Mouse (Mus musculus) heart, embryonic 14.5 days (tissue): Measurements from ENCODE around the gene Gm10837. TPM values are rescaled to one million over a fixed set of nuclear protein-coding genes. Genes with fewer than 3 reads are reported as not detected.
"Not testable (repeated sequence)": the region's sequence is repeated elsewhere in the genome, so short reads cannot be mapped to it uniquely, and the experiment has no call there.

Experiments used
- ATAC-seq: fragments of 200-750 bp; cut with Nextera tagmentation; 2 replicates; pipeline ENCODE4 v1.8.0; 2017; ENCODE audit warnings: low read depth, moderate TSS enrichment; ENCODE audit not compliant: insufficient number of reproducible peaks, insufficient read depth, low FRiP score
- H3K27ac ChIP-seq, 2 experiments: fragments of 200-500 bp in 1 of 2; fragments of 300-500 bp in 1 of 2; sonication (generic) in 1 of 2; replicated peaks in 1 of 2; 2 replicates each; pipeline ENCODE4 v1.5.1; 2012 to 2014; ENCODE audit warnings: low read depth in 2 of 2, low read length in 2 of 2, control low read depth in 1 of 2, mild to moderate bottlenecking in 1 of 2, mixed read lengths in 1 of 2; ENCODE audit not compliant: control insufficient read depth in 1 of 2, insufficient read depth in 1 of 2
- H3K27me3 ChIP-seq: fragments of 300-500 bp; sonication (generic); 2 replicates; pipeline ENCODE4 v1.6.1; 2014; ENCODE audit warnings: mild to moderate bottlenecking, low read length, control low read depth; ENCODE audit not compliant: control insufficient read depth, insufficient read depth
- H3K36me3 ChIP-seq: fragments of 300-500 bp; sonication (generic); 2 replicates; pipeline ENCODE4 v1.6.1; 2014; ENCODE audit warnings: mild to moderate bottlenecking, control low read depth, low read length, mixed read lengths; ENCODE audit not compliant: control insufficient read depth, insufficient read depth
- H3K4me1 ChIP-seq, 2 experiments: fragments of 200-500 bp in 1 of 2; fragments of 300-500 bp in 1 of 2; sonication (generic) in 1 of 2; 2 replicates each; pipeline ENCODE4 v1.6.1; 2012 to 2014; ENCODE audit warnings: low read length in 2 of 2, control low read depth in 1 of 2, mixed read lengths in 1 of 2; ENCODE audit not compliant: control insufficient read depth in 2 of 2, insufficient read depth in 2 of 2
- H3K4me2 ChIP-seq: fragments of 300-500 bp; sonication (generic); 2 replicates; pipeline ENCODE4 v1.6.1; 2014; ENCODE audit warnings: mild to moderate bottlenecking, low read length
- H3K4me3 ChIP-seq, 2 experiments: fragments of 200-500 bp in 1 of 2; fragments of 300-500 bp in 1 of 2; sonication (generic) in 1 of 2; 2 replicates each; pipeline ENCODE4 v1.5.1; 2012 to 2014; ENCODE audit warnings: low read length in 2 of 2, mild to moderate bottlenecking in 2 of 2, control low read depth in 1 of 2, low read depth in 1 of 2, moderate library complexity in 1 of 2; ENCODE audit not compliant: control insufficient read depth in 1 of 2, insufficient read depth in 1 of 2
- H3K9ac ChIP-seq: fragments of 300-500 bp; sonication (generic); 2 replicates; pipeline ENCODE4 v1.6.1; 2014; ENCODE audit warnings: mild to moderate bottlenecking, low read length
- H3K9me3 ChIP-seq: fragments of 300-500 bp; sonication (generic); 2 replicates; pipeline ENCODE4 v1.6.1; 2016; ENCODE audit warnings: low read length, control low read depth; ENCODE audit not compliant: control insufficient read depth
- WGBS: fragments of 180-500 bp; shearing (Covaris S2); extraction: QIAGEN DNeasy Blood & Tissue Kit; methylation state at CpG from one replicate; pipeline ENCODE4 v1.1.7; 2014; 5-methylcytosine and 5-hydroxymethylcytosine counted together
- polyA plus RNA-seq: library from polyadenylated mRNA; unstranded; fragments of >200 nt; fragmentation: Nextera tagmentation; extraction: Ambion mirVana; gene quantifications from 2 replicates; pipeline ENCODE4 v1.2.1, GENCODE M21; 2014

The Gm10837 gene
- polyA plus RNA-seq, 1 experiment from 2014 or later = not detected

DNA sequence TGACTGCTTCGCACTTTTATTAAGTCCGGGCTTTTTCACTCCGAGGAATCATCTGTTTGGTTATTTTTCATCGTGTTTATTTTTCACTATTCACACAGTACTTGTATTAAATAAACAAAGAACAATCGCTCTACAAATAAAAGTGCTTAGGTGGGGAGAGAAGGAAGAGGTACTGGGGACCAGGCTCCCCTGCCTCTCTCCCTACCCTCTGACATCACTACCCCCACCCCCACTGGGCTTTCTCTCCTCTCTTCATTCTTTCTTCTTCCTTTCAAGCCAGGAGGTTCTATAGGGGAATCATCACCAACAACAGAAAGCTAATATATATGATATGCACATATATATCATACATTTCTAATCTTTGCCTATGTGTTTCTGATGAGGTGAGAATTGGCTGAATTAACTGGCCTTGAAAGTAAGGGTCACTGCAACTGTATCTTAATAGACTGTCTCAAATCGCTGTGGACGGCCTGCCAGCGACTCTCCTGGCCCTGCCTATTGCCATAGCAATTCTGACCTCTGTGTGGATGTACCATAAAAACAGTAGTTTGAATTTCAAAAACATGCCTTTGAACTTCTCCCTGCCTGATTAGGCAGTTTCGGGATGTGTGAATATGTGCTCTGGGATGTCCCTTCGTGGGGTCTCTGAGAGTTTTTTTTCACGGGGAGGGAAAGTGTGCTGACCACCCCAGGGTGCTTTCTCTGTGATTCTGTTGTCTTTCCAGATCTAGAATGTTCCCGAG is 36.2 kb upstream of the Gm10837 start:
- peak overlapping the region; percentile 60 for H3K4me2 ChIP-seq
- H3K9me3 ChIP-seq = no peaks in the 10 kb centered on the region
- H3K36me3 ChIP-seq = no peaks in the 10 kb centered on the region
- H3K27me3 ChIP-seq = peaks cover 73% of the 10 kb centered on the region
- no peak overlapping the region for H3K9ac ChIP-seq
- WGBS = 29% methylated on average over 12 of the region's 12 CpGs
- no peak overlapping the region for H3K27ac ChIP-seq
- no peak for ATAC-seq
- peak overlapping the region; percentile 27 to 32 for H3K4me3 ChIP-seq
- peaks cover 4 to 17% of the 10 kb centered on the region in 2 experiments; a peak in 3 of 4 replicates for H3K4me1 ChIP-seq

DNA sequence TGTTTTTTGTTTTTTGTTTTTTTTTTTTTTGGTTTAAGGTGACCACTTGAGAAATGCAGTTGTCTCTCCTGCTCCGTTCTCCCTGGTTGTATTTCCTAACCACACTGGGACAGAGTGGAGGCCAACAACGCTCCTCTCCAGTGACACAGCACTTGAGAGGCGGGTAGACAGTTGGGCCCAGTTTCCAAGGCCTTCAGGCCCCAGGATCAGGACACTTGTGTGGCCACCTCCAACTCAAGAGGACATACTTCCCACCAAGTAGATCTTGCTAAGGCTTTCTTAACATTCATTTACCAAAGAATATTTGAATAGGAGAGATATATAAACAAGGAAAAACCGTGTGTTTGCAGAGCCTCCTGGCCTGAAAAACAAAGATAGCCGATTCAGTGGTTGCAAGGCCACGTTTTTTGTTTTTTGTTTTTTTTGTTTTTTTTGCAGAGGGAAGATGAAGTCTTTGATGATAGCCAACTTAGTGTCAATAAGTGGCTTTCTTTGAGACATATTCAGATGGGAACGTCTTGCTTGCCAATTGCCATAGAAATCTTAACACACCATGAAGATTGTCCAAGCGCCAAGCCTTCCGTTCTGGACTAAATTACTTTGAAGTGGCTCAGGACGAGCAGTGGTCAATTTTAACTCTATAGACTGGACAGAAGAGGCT is 35.4 kb upstream of the Gm10837 start:
- H3K4me1 ChIP-seq = peaks cover 4 to 15% of the 10 kb centered on the region in 2 experiments; a peak in 3 of 4 replicates
- H3K36me3 ChIP-seq = no peaks in the 10 kb centered on the region
- no peak overlapping the region for H3K9ac ChIP-seq
- H3K9me3 ChIP-seq = no peaks in the 10 kb centered on the region
- no peak overlapping the region for H3K4me3 ChIP-seq
- peaks cover 70% of the 10 kb centered on the region for H3K27me3 ChIP-seq
- no peak overlapping the region for H3K4me2 ChIP-seq
- no peak overlapping the region for H3K27ac ChIP-seq
- 75% methylated on average over 10 of the region's 10 CpGs for WGBS
- no peak for ATAC-seq

- Histone ChIP-seq H3K9ac (no peak overlapping the region), H3K4me3 (no peak overlapping the region), H3K36me3 (no peaks in the 10 kb centered on the region), H3K9me3 (no peaks in the 10 kb centered on the region), H3K4me2 (no peak overlapping the region), H3K27me3 (peaks cover 70% of the 10 kb centered on the region), H3K4me1 (peaks cover 4 to 11% of the 10 kb centered on the region in 2 experiments; a peak in 3 of 4 replicates), H3K27ac (no peak overlapping the region)
- WGBS = 82% methylated on average over 4 of the region's 4 CpGs
- no peak for ATAC-seq
These were observed 34.8 kb upstream of the Gm10837 start for GRCm38 (mm10) chr14:122455562-122455958.

DNA sequence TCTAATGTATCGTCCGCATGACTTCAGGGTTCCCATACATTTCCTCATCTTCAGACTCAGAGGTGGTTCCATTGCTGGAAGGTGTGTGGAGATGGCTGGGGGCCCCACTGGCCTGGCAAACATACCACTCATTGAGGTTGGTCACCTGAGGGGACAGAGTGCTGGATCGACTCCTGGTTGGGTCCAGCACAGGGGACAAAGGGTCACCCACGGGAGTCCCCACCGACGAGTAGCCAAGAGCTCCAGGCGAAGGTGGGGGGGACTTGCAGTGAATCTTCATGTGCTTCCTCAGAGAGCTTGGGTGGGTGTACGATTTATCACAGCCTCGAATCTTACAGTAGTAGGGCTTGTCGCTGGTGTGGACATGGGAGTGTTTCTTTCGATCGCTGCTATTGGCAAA is 31.1 kb upstream of the Gm10837 start:
- not testable (repeated sequence) for H3K36me3 ChIP-seq, H3K9ac ChIP-seq, H3K4me1 ChIP-seq, H3K9me3 ChIP-seq, ATAC-seq, H3K27ac ChIP-seq, H3K4me2 ChIP-seq, H3K4me3 ChIP-seq
- WGBS = 80% methylated on average over 9 of the region's 12 CpGs
- peaks cover 65% of the 10 kb centered on the region for H3K27me3 ChIP-seq

DNA sequence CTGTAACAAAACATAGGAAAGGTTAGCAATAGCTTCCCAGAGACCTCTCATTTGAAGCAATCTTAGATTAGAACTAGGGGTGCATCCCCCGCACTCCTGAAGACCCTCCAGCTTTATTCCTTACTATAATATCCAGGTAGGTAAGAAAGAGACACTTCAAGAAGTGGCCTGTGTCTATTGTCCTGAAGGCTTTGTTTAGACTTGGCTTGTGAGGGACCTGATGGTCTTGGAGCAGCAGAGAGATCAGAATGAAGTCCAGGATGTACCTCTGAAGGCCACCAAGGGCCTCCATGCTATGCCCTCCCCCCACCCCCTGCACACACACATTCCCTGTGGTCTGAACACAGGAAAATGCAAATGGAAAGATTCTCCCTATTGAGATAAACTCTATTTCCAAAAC is 30.6 kb upstream of the Gm10837 start:
- WGBS = 91% methylated on average over 1 of the region's 1 CpGs
- peaks cover 66% of the 10 kb centered on the region for H3K27me3 ChIP-seq
- no peak overlapping the region for H3K9ac ChIP-seq
- H3K4me1 ChIP-seq = peaks cover 0 to 14% of the 10 kb centered on the region in 2 experiments; a peak in 3 of 4 replicates
- ATAC-seq = no peak
- no peaks in the 10 kb centered on the region for H3K9me3 ChIP-seq
- H3K4me2 ChIP-seq = no peak overlapping the region
- no peak overlapping the region for H3K4me3 ChIP-seq
- no peak overlapping the region for H3K27ac ChIP-seq
- no peaks in the 10 kb centered on the region for H3K36me3 ChIP-seq

DNA sequence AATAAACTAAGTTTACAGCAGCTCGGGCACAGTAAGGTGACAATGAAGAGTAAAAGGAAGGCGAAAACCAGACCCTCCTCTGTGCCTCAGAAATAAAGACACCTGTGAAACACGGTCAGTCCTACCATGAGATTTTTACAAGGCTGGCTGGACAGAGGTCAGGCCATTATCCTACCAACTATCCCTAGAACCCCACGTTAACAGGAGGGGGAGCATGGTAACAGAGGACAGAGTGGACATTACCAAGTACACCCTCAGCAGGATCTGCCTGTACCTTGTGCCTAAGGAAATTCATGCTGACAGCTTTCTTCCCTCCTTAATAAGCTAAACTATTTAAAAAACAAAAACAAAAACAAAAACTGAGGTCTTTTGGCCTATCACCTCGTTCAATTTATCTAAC is 30.2 kb upstream of the Gm10837 start:
- peaks cover under 1 to 18% of the 10 kb centered on the region in 2 experiments; a peak in 3 of 4 replicates for H3K4me1 ChIP-seq
- 55% methylated on average over 5 of the region's 5 CpGs for WGBS
- no peak overlapping the region for H3K9ac ChIP-seq
- no peak overlapping the region for H3K4me2 ChIP-seq
- no peaks in the 10 kb centered on the region for H3K9me3 ChIP-seq
- no peaks in the 10 kb centered on the region for H3K36me3 ChIP-seq
- H3K27me3 ChIP-seq = peaks cover 66% of the 10 kb centered on the region
- H3K27ac ChIP-seq = no peak overlapping the region
- ATAC-seq = no peak
- H3K4me3 ChIP-seq = no peak overlapping the region

GRCm38 (mm10) chr14:122461500-122461899 is 28.9 kb upstream of the Gm10837 start:
- H3K36me3 ChIP-seq = no peaks in the 10 kb centered on the region
- peaks cover 4 to 22% of the 10 kb centered on the region in 2 experiments; a peak in 3 of 4 replicates for H3K4me1 ChIP-seq
- peaks cover 66% of the 10 kb centered on the region for H3K27me3 ChIP-seq
- ATAC-seq = no peak
- WGBS = 61% methylated on average over 3 of the region's 3 CpGs
- no peak overlapping the region for H3K4me2 ChIP-seq
- no peaks in the 10 kb centered on the region for H3K9me3 ChIP-seq
- no peak overlapping the region for H3K9ac ChIP-seq
- H3K4me3 ChIP-seq = no peak overlapping the region
- H3K27ac ChIP-seq = no peak overlapping the region
